Mouse (Mus musculus) limb, embryonic 10.5 days (tissue): ENCODE results near the gene Nanos1. TPM values are rescaled to one million over a fixed set of nuclear protein-coding genes. Genes with fewer than 3 reads are reported as not detected.

Experiments used
- DNase-seq: peaks from one replicate; pipeline ENCODE4 v3.0.0-alpha.2; 2017; ENCODE audit warnings: low spot score
- H3K27ac ChIP-seq: fragments of 300-500 bp; sonication (generic); 2 replicates; pipeline ENCODE4 v1.5.1; 2016; ENCODE audit warnings: mild to moderate bottlenecking
- H3K27me3 ChIP-seq: fragments of 300-500 bp; sonication (generic); 2 replicates; pipeline ENCODE4 v1.6.1; 2016; ENCODE audit warnings: low read depth, mild to moderate bottlenecking; ENCODE audit not compliant: poor library complexity, severe bottlenecking
- H3K36me3 ChIP-seq: fragments of 300-500 bp; sonication (generic); 2 replicates; pipeline ENCODE4 v1.6.1; 2016; ENCODE audit warnings: mild to moderate bottlenecking, moderate library complexity
- H3K4me1 ChIP-seq: fragments of 300-500 bp; sonication (generic); 2 replicates; pipeline ENCODE4 v1.6.1; 2016
- H3K4me3 ChIP-seq: fragments of 300-500 bp; sonication (generic); 2 replicates; pipeline ENCODE4 v1.5.1; 2016; ENCODE audit warnings: mild to moderate bottlenecking, moderate library complexity
- H3K9me3 ChIP-seq: fragments of 300-500 bp; sonication (generic); replicated peaks from 2 replicates; pipeline ENCODE4 v1.6.1; 2016; ENCODE audit warnings: mild to moderate bottlenecking
- WGBS: fragments of 180-500 bp; shearing (Covaris S2); methylation state at CpG from one replicate; pipeline ENCODE4 v1.1.7; 2016; 5-methylcytosine and 5-hydroxymethylcytosine counted together
- microRNA-seq: library from miRNA; unstranded; fragments of <30 nt; microRNA quantifications from one replicate; pipeline ENCODE4, GENCODE M21; 2017
- polyA plus RNA-seq: library from polyadenylated mRNA; unstranded; fragments of >200 nt; fragmentation: Nextera tagmentation; extraction: Ambion mirVana; gene quantifications from 2 replicates; pipeline ENCODE4 v1.2.1, GENCODE M21; 2016

Gene Nanos1
- polyA plus RNA-seq, 1 experiment from 2014 or later, result 1.1 TPM

GRCm38 (mm10) chr19:60793170-60793707 lies 37.5 kb downstream of the Nanos1 start:
- no peaks in the 10 kb centered on the region for H3K9me3 ChIP-seq
- peaks cover 8% of the 10 kb centered on the region for H3K4me1 ChIP-seq
- H3K36me3 ChIP-seq, result no peaks in the 10 kb centered on the region
- no peaks in the 10 kb centered on the region for H3K27me3 ChIP-seq
- H3K27ac ChIP-seq, result no peak overlapping the region
- WGBS, result 91% methylated on average over 2 of the region's 2 CpGs
- no peak for DNase-seq
- H3K4me3 ChIP-seq, result no peak overlapping the region

DNA sequence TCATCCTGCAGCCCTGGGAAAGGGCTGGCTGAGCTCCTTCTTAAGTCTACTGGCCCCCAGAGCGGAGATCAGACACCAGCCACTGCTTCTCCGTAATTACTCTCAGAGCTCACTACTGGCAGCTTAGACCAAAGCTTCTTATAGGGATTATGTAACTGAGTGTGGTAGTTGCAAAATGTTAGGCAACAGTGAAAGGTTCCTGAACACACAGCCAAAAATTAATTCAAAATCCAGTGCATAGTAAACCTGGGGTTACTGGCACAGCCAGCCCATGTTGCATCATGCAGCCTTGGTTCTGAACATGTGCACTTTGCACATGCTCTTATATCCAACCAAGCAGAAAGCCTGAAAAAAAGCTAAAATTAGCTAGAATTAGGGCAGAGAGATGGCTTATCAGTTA lies 39.5 kb downstream of the Nanos1 start:
- WGBS, result 90% methylated on average over 2 of the region's 2 CpGs

DNA sequence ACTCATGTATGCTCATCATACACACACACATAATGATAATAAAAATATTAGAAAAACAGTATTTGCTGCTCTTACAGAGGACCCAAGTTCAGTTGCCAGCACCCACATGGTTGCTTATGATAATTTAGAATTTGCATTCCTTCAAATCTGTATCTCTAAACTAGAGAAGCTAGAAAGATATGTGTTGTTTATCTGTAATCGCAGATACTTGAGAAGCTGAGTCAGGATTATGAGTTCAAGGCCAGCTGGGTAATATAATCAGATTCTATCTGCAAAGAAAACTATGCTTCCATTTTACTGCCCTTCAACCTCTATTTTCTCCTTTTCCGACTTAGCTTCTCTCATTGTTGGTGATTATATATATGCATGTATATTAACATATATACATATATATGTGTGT lies 41.6 kb downstream of the Nanos1 start:
- WGBS, result 91% methylated on average over 2 of the region's 2 CpGs
- no peaks in the 10 kb centered on the region for H3K36me3 ChIP-seq
- H3K27me3 ChIP-seq, result no peaks in the 10 kb centered on the region
- H3K9me3 ChIP-seq, result no peaks in the 10 kb centered on the region
- no peaks in the 10 kb centered on the region for H3K4me1 ChIP-seq
- no peak overlapping the region for H3K27ac ChIP-seq
- no peak overlapping the region for H3K4me3 ChIP-seq
- DNase-seq, result no peak

More for the DNA sequence above, 39.5 kb downstream of the Nanos1 start:
- Histone ChIP-seq H3K4me1 (no peaks in the 10 kb centered on the region), H3K4me3 (no peak overlapping the region), H3K36me3 (no peaks in the 10 kb centered on the region), H3K27me3 (no peaks in the 10 kb centered on the region), H3K9me3 (no peaks in the 10 kb centered on the region), H3K27ac (no peak overlapping the region)
- no peak for DNase-seq

DNA sequence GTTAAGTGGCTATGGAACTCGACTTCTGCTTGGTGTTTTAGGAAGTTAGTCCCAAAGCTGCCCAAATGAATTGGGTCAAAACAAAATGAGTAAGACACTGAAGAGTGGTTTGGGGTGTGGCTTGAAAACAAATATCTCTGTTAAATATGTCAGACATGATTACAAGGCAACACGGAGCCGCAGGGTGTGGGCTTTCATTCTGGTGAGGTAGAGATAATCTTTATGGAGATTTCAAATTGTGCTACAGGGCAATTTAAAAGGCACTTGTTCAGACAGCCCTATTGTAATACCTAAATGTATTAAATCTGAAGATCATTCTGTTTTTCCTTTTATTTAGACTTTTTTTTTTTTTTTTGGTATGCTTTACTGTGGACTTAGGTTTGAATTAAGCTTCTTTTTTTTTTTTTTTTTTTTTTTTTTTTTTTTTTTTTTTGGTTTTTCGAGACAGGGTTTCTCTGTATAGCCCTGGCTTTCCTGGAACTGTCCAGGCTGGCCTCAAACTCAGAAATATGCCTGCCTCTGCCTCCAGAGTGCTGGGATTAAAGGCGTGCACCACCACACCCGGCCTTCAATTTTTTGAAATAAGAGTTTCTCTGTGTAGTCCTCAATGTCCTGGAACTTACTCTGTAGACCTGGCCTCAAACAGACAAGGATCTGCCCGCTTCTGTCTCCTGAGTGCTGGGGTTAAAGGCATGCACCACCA lies 44.2 kb downstream of the Nanos1 start:
- Histone ChIP-seq H3K9me3 (no peaks in the 10 kb centered on the region), H3K36me3 (no peaks in the 10 kb centered on the region), H3K4me1 (no peaks in the 10 kb centered on the region), H3K4me3 (no peak overlapping the region), H3K27me3 (no peaks in the 10 kb centered on the region), H3K27ac (no peak overlapping the region)
- 80% methylated on average over 7 of the region's 7 CpGs for WGBS
- DNase-seq, result no peak

GRCm38 (mm10) chr19:60804903-60805302 lies 49.1 kb downstream of the Nanos1 start:
- H3K27ac ChIP-seq, result no peak overlapping the region
- no peak for DNase-seq
- no peaks in the 10 kb centered on the region for H3K4me1 ChIP-seq
- H3K27me3 ChIP-seq, result no peaks in the 10 kb centered on the region
- 76% methylated on average over 2 of the region's 2 CpGs for WGBS
- H3K36me3 ChIP-seq, result no peaks in the 10 kb centered on the region
- no peak overlapping the region for H3K4me3 ChIP-seq
- no peaks in the 10 kb centered on the region for H3K9me3 ChIP-seq

Small RNA genes within 50 kb of the gene (microRNA-seq; reads per million reads assigned to microRNA genes)
- not detected for gene mmu-mir-3084-1

Other genes with a start within 250 kb of the Nanos1 start
- gene Cacul1, start 175.0 kb upstream of the Nanos1 start, polyA plus RNA-seq, result 32.2 and 35.5 TPM in 2 replicates
- 156 and 175 TPM in 2 replicates for gene Eif3a, start 34.7 kb downstream of the Nanos1 start, polyA plus RNA-seq
- 22.0 and 25.8 TPM in 2 replicates for gene Fam45a, start 55.6 kb downstream of the Nanos1 start, polyA plus RNA-seq
- gene Sfxn4, start 105.5 kb downstream of the Nanos1 start, polyA plus RNA-seq, result 8.3 and 12.8 TPM in 2 replicates
- gene Prdx3, start 118.6 kb downstream of the Nanos1 start, polyA plus RNA-seq, result 76.3 and 98.9 TPM in 2 replicates
- gene Grk5, start 133.8 kb downstream of the Nanos1 start, polyA plus RNA-seq, result 1.4 and 1.6 TPM in 2 replicates